In the genomic region with DNA sequence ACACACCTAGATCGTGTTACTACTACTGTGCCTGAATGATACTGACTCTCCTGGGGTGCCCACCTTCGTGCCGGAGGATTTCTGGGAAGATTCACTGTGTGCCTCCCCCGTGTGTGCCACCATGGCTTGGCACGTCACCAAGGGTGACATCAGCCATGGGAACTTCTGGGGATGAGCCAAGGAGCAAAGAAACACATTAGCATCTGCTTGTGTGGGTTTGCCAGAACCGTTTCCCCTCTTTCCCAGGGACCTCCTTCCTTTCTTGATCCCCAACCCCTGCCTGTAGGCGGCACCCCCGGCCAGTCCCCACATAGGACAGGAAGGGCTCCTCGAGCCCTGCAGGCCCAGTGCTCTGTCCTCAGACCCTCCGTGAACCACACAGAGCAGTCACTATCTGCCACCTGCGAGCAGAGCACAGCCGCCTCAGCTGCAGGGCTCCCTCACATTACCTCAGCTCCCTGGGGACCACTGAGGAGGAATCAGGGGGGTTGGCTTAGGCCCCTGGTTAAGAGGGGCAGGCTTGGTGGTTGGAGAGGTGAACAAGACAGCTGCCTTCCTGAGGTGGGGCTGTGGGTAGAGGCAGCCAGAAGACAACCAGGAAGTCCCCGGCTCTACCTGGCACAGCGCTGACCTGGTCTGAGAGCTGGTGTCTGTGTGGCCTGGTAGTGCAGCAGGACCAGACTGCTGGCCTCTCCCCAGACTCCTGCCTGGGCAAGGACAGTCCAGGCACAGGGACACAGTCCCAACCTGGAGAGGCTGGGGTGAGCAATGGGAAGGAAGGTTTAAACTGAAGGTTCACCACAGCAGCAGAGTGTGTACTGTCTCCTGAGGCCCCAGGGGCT, we compare ENCODE assay signal across 9 mouse cellular contexts. TPM values are rescaled to one million over a fixed set of nuclear protein-coding genes. Genes with fewer than 3 reads are reported as not detected.
DNase-seq lines count a peak whose midpoint lies in the region; ATAC-seq and TF ChIP-seq lines count a peak whose summit lies in the region.
"Had no signal": no experiment of that assay in that cellular context is flagged by ENCODE, and none has a peak within 500 bp of the region (broad histone marks: within the 10 kb centered on the region; RNA-seq: fewer than 3 reads in every experiment).

No protein-coding gene starts in this region.

- WGBS in embryonic facial prominence, embryonic 14.5 days = 63% methylated on average over 14 of the region's 14 CpGs
- 25% methylated on average over 14 of the region's 14 CpGs for WGBS in olfactory bulb, adult 2 months

- TF ChIP-seq POLR2A in olfactory bulb, adult 2 months (IDR thresholded peaks at IDR 0.05; ENCODE audit: insufficient read depth, low read depth, low read length) = no peak

- 0 out of 2 replicates have a peak overlapping the region, but pooled peaks have one; percentile 15 for H3K27ac ChIP-seq in embryonic facial prominence, embryonic 14.5 days (replicated peaks; ENCODE audit: low read depth, low read length)
- peak overlapping the region; percentile 45 for H3K27ac ChIP-seq in olfactory bulb, adult 2 months (ENCODE audit: insufficient read depth, low read depth, low read length)
- H3K27ac ChIP-seq: neural tube, embryonic 12.5 days had no signal

- ATAC-seq in embryonic facial prominence, embryonic 14.5 days (ENCODE audit: low read depth) = peak; percentile 56

- H3K4me3 ChIP-seq in embryonic facial prominence, embryonic 14.5 days (ENCODE audit: low read depth, low read length) = no peak overlapping the region
- H3K4me3 ChIP-seq in olfactory bulb, adult 2 months (ENCODE audit: insufficient read depth, low read depth, low read length) = no peak overlapping the region
- H3K4me3 ChIP-seq: neural tube, embryonic 12.5 days had no signal

- H3K36me3 ChIP-seq in embryonic facial prominence, embryonic 14.5 days (ENCODE audit: control insufficient read depth, insufficient read depth, low read length) = peaks cover 14% of the 10 kb centered on the region; the same call in 1 of the 2 replicates

- no peak for TF ChIP-seq CTCF in olfactory bulb, adult 2 months (IDR thresholded peaks at IDR 0.05; ENCODE audit: insufficient read depth, low read depth, low read length)

- peak; percentile 63 to 82 for DNase-seq in left cerebral cortex, adult 18-20 months (ENCODE audit: low spot score in 2 of 2)
- DNase-seq in left cerebral cortex, adult 11 months (ENCODE audit: low spot score) = no peak
- peak; percentile 75 for DNase-seq in adrenal gland, adult 2 months
- DNase-seq in embryonic facial prominence, embryonic 14.5 days (ENCODE audit: low spot score) = no peak
- DNase-seq in layer of hippocampus, adult 9-11 months = peak; percentile 83
- DNase-seq in urinary bladder, postnatal 4 days (ENCODE audit: low spot score in 2 of 2) = no peak
- DNase-seq in c-Kit-positive CD71-positive TER-119-positive erythroid progenitor cells, embryonic 14.5 days (ENCODE audit: low spot score) = no peak

- H3K4me2 ChIP-seq in embryonic facial prominence, embryonic 14.5 days (ENCODE audit: low read depth, low read length) = no peak overlapping the region
- H3K4me2 ChIP-seq: neural tube, embryonic 12.5 days had no signal

- H3K4me1 ChIP-seq in embryonic facial prominence, embryonic 14.5 days (ENCODE audit: control insufficient read depth, insufficient read depth, low read length) = 0 out of 2 replicates have a peak, but pooled peaks cover 4% of the 10 kb centered on the region
- peaks cover 50% of the 10 kb centered on the region for H3K4me1 ChIP-seq in olfactory bulb, adult 2 months (ENCODE audit: control insufficient read depth, insufficient read depth, low read length)

- H3K27me3 ChIP-seq in embryonic facial prominence, embryonic 14.5 days (replicated peaks; ENCODE audit: control insufficient read depth, insufficient read depth, low read length) = no peaks in the 10 kb centered on the region
- H3K27me3 ChIP-seq: neural tube, embryonic 12.5 days had no signal

- H3K9ac ChIP-seq in embryonic facial prominence, embryonic 14.5 days (ENCODE audit: low read depth, low read length) = no peak overlapping the region
- H3K9ac ChIP-seq: neural tube, embryonic 12.5 days had no signal

- H3K9me3 ChIP-seq in embryonic facial prominence, embryonic 14.5 days (ENCODE audit: control insufficient read depth, low read length) = no peaks in the 10 kb centered on the region
- H3K9me3 ChIP-seq: neural tube, embryonic 12.5 days had no signal

RNA-seq across cellular contexts. Expression of gene Tldc1, which starts 28.4 kb away (rescaled TPM):
- total RNA-seq in left cerebral cortex, adult 18-20 months (2021) = 10 to 100 TPM; 14.5 to 15.3 TPM
- total RNA-seq in adrenal gland, adult 2 months (2021) = 10 to 100 TPM in 1 of 2 experiments, 1 to 10 TPM in 1; 8.4 to 12.7 TPM
- polyA plus RNA-seq in adrenal gland, adult 2 months (2012; rRNA removed) = 13.0 and 13.2 TPM in 2 replicates
- polyA plus RNA-seq in embryonic facial prominence, embryonic 14.5 days (2014; fragmentation: Nextera tagmentation; extraction: Ambion mirVana) = 5.4 and 5.5 TPM in 2 replicates
- polyA plus RNA-seq in olfactory bulb, adult 2 months (2012; ENCODE audit: insufficient read depth, insufficient read length, low replicate concordance, missing spikeins) = not detected in 2 replicates

RNA-seq across cellular contexts. Expression of gene Cotl1, which starts 33.7 kb away (rescaled TPM):
- 10 to 100 TPM; 67.0 to 69.6 TPM for total RNA-seq in left cerebral cortex, adult 18-20 months (2021)
- 10 to 100 TPM; 45.4 to 50.4 TPM for total RNA-seq in adrenal gland, adult 2 months (2021)
- 156 TPM in 2 replicates for polyA plus RNA-seq in adrenal gland, adult 2 months (2012; rRNA removed)
- polyA plus RNA-seq in embryonic facial prominence, embryonic 14.5 days (2014; fragmentation: Nextera tagmentation; extraction: Ambion mirVana) = 255 and 299 TPM in 2 replicates
- polyA plus RNA-seq in olfactory bulb, adult 2 months (2012; ENCODE audit: insufficient read depth, insufficient read length, low replicate concordance, missing spikeins) = not detected in 2 replicates

RNA-seq across cellular contexts. Expression of gene Klhl36, which starts 55.4 kb away (rescaled TPM):
- 1 to 10 TPM; 7.7 to 8.8 TPM for total RNA-seq in left cerebral cortex, adult 18-20 months (2021)
- 10 to 100 TPM in 1 of 2 experiments, 1 to 10 TPM in 1; 4.3 to 11.3 TPM for total RNA-seq in adrenal gland, adult 2 months (2021)
- 19.8 and 25.5 TPM in 2 replicates for polyA plus RNA-seq in adrenal gland, adult 2 months (2012; rRNA removed)
- 8.6 and 10.1 TPM in 2 replicates for polyA plus RNA-seq in embryonic facial prominence, embryonic 14.5 days (2014; fragmentation: Nextera tagmentation; extraction: Ambion mirVana)
- not detected in 2 replicates for polyA plus RNA-seq in olfactory bulb, adult 2 months (2012; ENCODE audit: insufficient read depth, insufficient read length, low replicate concordance, missing spikeins)

Comparison
In these comparisons a context has a peak if more than half of its experiments do, and no peak if none do; other contexts are left out.
1. DNase-seq: peak in left cerebral cortex, adult 18-20 months (2 of 2), adrenal gland, adult 2 months (single experiment) and layer of hippocampus, adult 9-11 months (single experiment); none in left cerebral cortex, adult 11 months (single experiment), embryonic facial prominence, embryonic 14.5 days (single experiment), urinary bladder, postnatal 4 days (0 of 2) and c-Kit-positive CD71-positive TER-119-positive erythroid progenitor cells, embryonic 14.5 days (single experiment).